Mouse (Mus musculus): ENCODE results near the gene Stx8. TPM values are rescaled to one million over a fixed set of nuclear protein-coding genes. Genes with fewer than 3 reads are reported as not detected.

The Stx8 gene
- polyA plus RNA-seq, 1 experiment from 2014 or later, result 64.1 TPM

- Histone ChIP-seq H3K36me3 (ENCODE audit: control insufficient read depth, insufficient read depth, low read length) (no peaks in the 10 kb centered on the region), H3K4me1 (ENCODE audit: control insufficient read depth, insufficient read depth, low read length) (no peaks in the 10 kb centered on the region), H3K4me2 (ENCODE audit: low read length) (no peak overlapping the region), H3K27me3 (ENCODE audit: control insufficient read depth, insufficient read depth, low read depth, low read length) (no peaks in the 10 kb centered on the region), H3K27ac (ENCODE audit: low read length) (no peak overlapping the region), H3K9me3 (replicated peaks; ENCODE audit: control insufficient read depth, low read length, poor library complexity, severe bottlenecking) (no peaks in the 10 kb centered on the region), H3K9ac (ENCODE audit: low read depth, low read length) (no peak overlapping the region), H3K4me3 (ENCODE audit: low read depth, low read length) (no peak overlapping the region)
- no peak for ATAC-seq
- 90% methylated on average over 4 of the region's 4 CpGs for WGBS
Observed at GRCm38 (mm10) chr11:68103480-68103879, 137.5 kb downstream of the Stx8 start.

GRCm38 (mm10) chr11:68106053-68106452 lies 140.1 kb downstream of the Stx8 start:
- no peak overlapping the region for H3K4me3 ChIP-seq (ENCODE audit: low read depth, low read length)
- no peak overlapping the region for H3K4me2 ChIP-seq (ENCODE audit: low read length)
- no peak overlapping the region for H3K9ac ChIP-seq (ENCODE audit: low read depth, low read length)
- ATAC-seq, result no peak
- 83% methylated on average over 3 of the region's 3 CpGs for WGBS
- H3K36me3 ChIP-seq (ENCODE audit: control insufficient read depth, insufficient read depth, low read length), result no peaks in the 10 kb centered on the region
- H3K27ac ChIP-seq (ENCODE audit: low read length), result no peak overlapping the region
- H3K4me1 ChIP-seq (ENCODE audit: control insufficient read depth, insufficient read depth, low read length), result no peaks in the 10 kb centered on the region
- H3K9me3 ChIP-seq (replicated peaks; ENCODE audit: control insufficient read depth, low read length, poor library complexity, severe bottlenecking), result no peaks in the 10 kb centered on the region
- no peaks in the 10 kb centered on the region for H3K27me3 ChIP-seq (ENCODE audit: control insufficient read depth, insufficient read depth, low read depth, low read length)

DNA sequence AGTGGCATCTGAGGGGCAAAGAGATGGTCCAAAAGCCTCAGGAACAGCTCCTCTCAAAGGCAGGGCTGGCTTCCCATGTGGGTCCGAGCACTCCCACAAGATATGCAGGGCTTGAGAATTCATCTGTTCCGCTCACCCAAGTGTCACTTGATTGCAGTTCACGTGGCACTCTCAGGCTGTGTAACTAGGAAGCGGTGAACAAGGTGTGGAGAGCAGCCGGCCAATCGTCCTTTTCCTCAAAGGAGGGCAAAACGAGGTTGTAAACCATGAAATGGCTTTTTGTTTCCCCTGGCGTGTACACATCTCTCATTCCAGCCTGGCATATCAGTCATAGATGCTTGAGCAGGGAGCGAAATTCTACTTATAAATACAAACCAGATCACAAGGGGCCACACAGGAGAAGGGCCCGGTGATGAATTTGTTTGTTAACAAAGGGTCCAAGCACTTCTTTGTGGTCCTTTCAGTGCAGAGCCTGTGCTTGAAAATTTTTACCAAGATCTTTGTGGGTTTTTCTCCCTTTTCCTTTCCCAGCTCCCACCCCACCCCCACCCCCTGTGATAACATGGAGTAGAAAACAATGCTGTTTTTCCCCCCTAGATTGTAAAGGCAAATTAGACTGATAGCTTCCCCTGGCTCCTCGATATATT lies 147.6 kb downstream of the Stx8 start:
- WGBS, result 28% methylated on average over 11 of the region's 11 CpGs
- H3K27me3 ChIP-seq (ENCODE audit: control insufficient read depth, insufficient read depth, low read depth, low read length), result no peaks in the 10 kb centered on the region
- peak overlapping the region; percentile 66 for H3K27ac ChIP-seq (ENCODE audit: low read length)
- no peak overlapping the region for H3K4me3 ChIP-seq (ENCODE audit: low read depth, low read length)
- H3K4me2 ChIP-seq (ENCODE audit: low read length), result no peak overlapping the region
- H3K36me3 ChIP-seq (ENCODE audit: control insufficient read depth, insufficient read depth, low read length), result no peaks in the 10 kb centered on the region
- H3K9ac ChIP-seq (ENCODE audit: low read depth, low read length), result 0 out of 2 replicates have a peak overlapping the region, but pooled peaks have one; percentile 4
- ATAC-seq, result no peak
- H3K9me3 ChIP-seq (replicated peaks; ENCODE audit: control insufficient read depth, low read length, poor library complexity, severe bottlenecking), result no peaks in the 10 kb centered on the region
- H3K4me1 ChIP-seq (ENCODE audit: control insufficient read depth, insufficient read depth, low read length), result peaks cover 13% of the 10 kb centered on the region

DNA sequence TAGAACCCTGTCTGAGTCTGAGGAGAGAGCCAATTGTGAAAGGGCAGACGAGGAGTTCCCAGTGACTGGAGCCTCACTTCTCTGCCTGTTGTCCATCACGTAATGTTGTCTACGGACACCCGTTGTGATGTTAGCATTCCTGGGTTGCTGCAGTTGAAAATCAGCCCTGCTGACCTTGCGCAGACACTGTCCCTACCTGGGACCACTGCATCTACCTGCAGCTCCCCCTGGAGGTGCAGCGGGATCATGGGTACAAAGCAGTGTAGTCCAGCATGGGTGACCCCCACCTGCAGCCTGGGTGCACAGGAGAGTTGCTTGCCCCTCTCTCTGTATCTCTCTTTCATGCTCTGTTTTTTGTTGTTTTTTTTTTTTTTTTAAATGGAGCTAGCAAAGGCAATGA lies 148.2 kb downstream of the Stx8 start:
- Histone ChIP-seq H3K9me3 (replicated peaks; ENCODE audit: control insufficient read depth, low read length, poor library complexity, severe bottlenecking) (no peaks in the 10 kb centered on the region), H3K4me1 (ENCODE audit: control insufficient read depth, insufficient read depth, low read length) (peaks cover 14% of the 10 kb centered on the region), H3K9ac (ENCODE audit: low read depth, low read length) (no peak overlapping the region), H3K4me3 (ENCODE audit: low read depth, low read length) (no peak overlapping the region), H3K27me3 (ENCODE audit: control insufficient read depth, insufficient read depth, low read depth, low read length) (no peaks in the 10 kb centered on the region), H3K27ac (ENCODE audit: low read length) (no peak overlapping the region), H3K36me3 (ENCODE audit: control insufficient read depth, insufficient read depth, low read length) (no peaks in the 10 kb centered on the region), H3K4me2 (ENCODE audit: low read length) (0 out of 2 replicates have a peak overlapping the region, but pooled peaks have one; percentile 11)
- no peak for ATAC-seq
- 16% methylated on average over 6 of the region's 6 CpGs for WGBS

DNA sequence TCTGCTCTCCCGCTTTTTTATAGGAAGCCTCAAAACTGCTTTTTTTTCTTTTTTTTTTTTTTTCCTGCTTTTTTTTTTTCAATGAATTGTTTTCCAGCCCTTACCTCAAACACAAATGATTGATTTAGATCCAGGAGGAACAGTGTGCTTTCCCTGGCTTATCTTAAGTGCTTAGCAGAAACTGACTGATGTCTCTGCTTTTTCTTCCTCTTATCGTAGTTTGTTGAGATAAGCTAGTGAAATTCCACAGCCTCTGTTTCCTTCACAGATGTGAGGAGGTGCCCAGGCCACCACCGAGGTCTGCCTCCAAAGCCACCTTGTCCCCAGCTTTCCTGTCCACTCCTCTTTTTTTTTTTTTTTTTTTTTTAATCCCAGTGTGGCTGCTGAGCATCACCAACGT lies 150.2 kb downstream of the Stx8 start:
- Histone ChIP-seq H3K27me3 (ENCODE audit: control insufficient read depth, insufficient read depth, low read depth, low read length) (no peaks in the 10 kb centered on the region), H3K9me3 (replicated peaks; ENCODE audit: control insufficient read depth, low read length, poor library complexity, severe bottlenecking) (no peaks in the 10 kb centered on the region), H3K4me3 (ENCODE audit: low read depth, low read length) (no peak overlapping the region), H3K4me1 (ENCODE audit: control insufficient read depth, insufficient read depth, low read length) (peaks cover 23% of the 10 kb centered on the region), H3K36me3 (ENCODE audit: control insufficient read depth, insufficient read depth, low read length) (no peaks in the 10 kb centered on the region), H3K27ac (ENCODE audit: low read length) (no peak overlapping the region), H3K4me2 (ENCODE audit: low read length) (no peak overlapping the region), H3K9ac (ENCODE audit: low read depth, low read length) (no peak overlapping the region)
- no peak for ATAC-seq
- 63% methylated on average over 4 of the region's 4 CpGs for WGBS

GRCm38 (mm10) chr11:68117878-68118660 lies 152.1 kb downstream of the Stx8 start:
- H3K27me3 ChIP-seq (ENCODE audit: control insufficient read depth, insufficient read depth, low read depth, low read length), result no peaks in the 10 kb centered on the region
- no peaks in the 10 kb centered on the region for H3K36me3 ChIP-seq (ENCODE audit: control insufficient read depth, insufficient read depth, low read length)
- peaks cover 31% of the 10 kb centered on the region for H3K4me1 ChIP-seq (ENCODE audit: control insufficient read depth, insufficient read depth, low read length)
- no peak for ATAC-seq
- no peak overlapping the region for H3K27ac ChIP-seq (ENCODE audit: low read length)
- H3K9ac ChIP-seq (ENCODE audit: low read depth, low read length), result no peak overlapping the region
- H3K4me3 ChIP-seq (ENCODE audit: low read depth, low read length), result no peak overlapping the region
- H3K9me3 ChIP-seq (replicated peaks; ENCODE audit: control insufficient read depth, low read length, poor library complexity, severe bottlenecking), result no peaks in the 10 kb centered on the region
- WGBS, result 81% methylated on average over 10 of the region's 10 CpGs
- H3K4me2 ChIP-seq (ENCODE audit: low read length), result no peak overlapping the region

GRCm38 (mm10) chr11:68118679-68119078 lies 152.7 kb downstream of the Stx8 start:
- 81% methylated on average over 4 of the region's 4 CpGs for WGBS
- no peak for ATAC-seq
- H3K4me1 ChIP-seq (ENCODE audit: control insufficient read depth, insufficient read depth, low read length), result peaks cover 27% of the 10 kb centered on the region
- H3K27ac ChIP-seq (ENCODE audit: low read length), result no peak overlapping the region
- no peaks in the 10 kb centered on the region for H3K9me3 ChIP-seq (replicated peaks; ENCODE audit: control insufficient read depth, low read length, poor library complexity, severe bottlenecking)
- H3K4me3 ChIP-seq (ENCODE audit: low read depth, low read length), result no peak overlapping the region
- H3K27me3 ChIP-seq (ENCODE audit: control insufficient read depth, insufficient read depth, low read depth, low read length), result no peaks in the 10 kb centered on the region
- no peak overlapping the region for H3K4me2 ChIP-seq (ENCODE audit: low read length)
- H3K9ac ChIP-seq (ENCODE audit: low read depth, low read length), result no peak overlapping the region
- H3K36me3 ChIP-seq (ENCODE audit: control insufficient read depth, insufficient read depth, low read length), result no peaks in the 10 kb centered on the region

DNA sequence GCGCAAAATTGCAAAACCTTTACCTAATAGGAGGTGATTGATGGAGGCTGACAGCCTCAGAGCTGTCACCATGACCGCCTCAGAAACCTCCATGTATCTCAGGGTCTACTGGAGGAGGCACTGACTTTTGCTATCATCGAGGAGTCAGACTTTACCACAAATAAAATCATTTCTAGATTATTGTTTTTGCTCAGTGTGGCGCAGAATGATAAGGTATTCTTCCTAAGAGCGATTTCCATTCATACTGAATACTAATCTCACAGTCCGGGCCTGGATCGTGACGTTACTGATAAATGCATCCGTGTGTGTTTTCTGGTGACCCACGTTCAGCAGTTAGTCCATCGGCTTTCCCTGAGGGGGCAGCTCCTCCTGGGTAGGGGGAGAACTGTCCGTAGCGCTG lies 153.1 kb downstream of the Stx8 start:
- no peak for ATAC-seq
- no peaks in the 10 kb centered on the region for H3K27me3 ChIP-seq (ENCODE audit: control insufficient read depth, insufficient read depth, low read depth, low read length)
- H3K27ac ChIP-seq (ENCODE audit: low read length), result no peak overlapping the region
- WGBS, result 63% methylated on average over 13 of the region's 13 CpGs
- no peaks in the 10 kb centered on the region for H3K9me3 ChIP-seq (replicated peaks; ENCODE audit: control insufficient read depth, low read length, poor library complexity, severe bottlenecking)
- no peak overlapping the region for H3K4me3 ChIP-seq (ENCODE audit: low read depth, low read length)
- H3K4me2 ChIP-seq (ENCODE audit: low read length), result no peak overlapping the region
- H3K4me1 ChIP-seq (ENCODE audit: control insufficient read depth, insufficient read depth, low read length), result peaks cover 22% of the 10 kb centered on the region
- H3K36me3 ChIP-seq (ENCODE audit: control insufficient read depth, insufficient read depth, low read length), result no peaks in the 10 kb centered on the region
- no peak overlapping the region for H3K9ac ChIP-seq (ENCODE audit: low read depth, low read length)

DNA sequence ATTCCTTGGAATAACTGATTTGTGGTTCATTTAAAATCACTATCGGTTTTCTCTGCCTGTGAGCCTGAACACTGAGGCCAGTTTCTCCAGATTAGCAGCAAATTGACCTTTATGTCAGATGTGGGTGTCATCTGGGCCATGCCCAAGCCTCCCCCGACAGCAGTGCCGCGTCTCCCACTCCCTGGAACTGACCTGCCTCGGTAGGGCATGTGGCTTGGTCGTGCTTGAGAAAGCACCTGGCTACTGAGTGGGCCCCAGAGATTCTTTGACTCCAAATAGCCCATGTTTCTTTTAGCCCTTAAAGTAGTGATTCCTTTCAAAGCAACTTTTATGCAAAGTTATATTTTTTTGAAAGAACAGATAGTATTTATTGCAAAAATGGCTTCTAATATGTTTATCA lies 155.3 kb downstream of the Stx8 start:
- 16% methylated on average over 6 of the region's 6 CpGs for WGBS
- H3K36me3 ChIP-seq (ENCODE audit: control insufficient read depth, insufficient read depth, low read length), result no peaks in the 10 kb centered on the region
- no peak overlapping the region for H3K4me3 ChIP-seq (ENCODE audit: low read depth, low read length)
- 0 out of 2 replicates have a peak overlapping the region, but pooled peaks have one; percentile 14 for H3K9ac ChIP-seq (ENCODE audit: low read depth, low read length)
- no peak for ATAC-seq
- no peaks in the 10 kb centered on the region for H3K9me3 ChIP-seq (replicated peaks; ENCODE audit: control insufficient read depth, low read length, poor library complexity, severe bottlenecking)
- peak overlapping the region; percentile 28 for H3K27ac ChIP-seq (ENCODE audit: low read length)
- H3K4me2 ChIP-seq (ENCODE audit: low read length), result no peak overlapping the region
- H3K4me1 ChIP-seq (ENCODE audit: control insufficient read depth, insufficient read depth, low read length), result peaks cover 18% of the 10 kb centered on the region
- no peaks in the 10 kb centered on the region for H3K27me3 ChIP-seq (ENCODE audit: control insufficient read depth, insufficient read depth, low read depth, low read length)
